Mouse (Mus musculus): ENCODE measurements around the gene Unc45b.
A peak's percentile ranks its signal among the peaks of the same experiment; 100 is the strongest.
"Not testable (repeated sequence)": the region's sequence is repeated elsewhere in the genome, so short reads cannot be mapped to it uniquely, and the experiment has no call there.

Gene Unc45b

GRCm38 (mm10) chr11:82897478-82897877 is 12.9 kb upstream of the Unc45b start:
- DNase-seq (ENCODE audit: low read depth, low spot score): no peak

GRCm38 (mm10) chr11:82899720-82900119 is 10.6 kb upstream of the Unc45b start:
- no peak for DNase-seq (ENCODE audit: low read depth, low spot score)

- DNase-seq (ENCODE audit: low read depth, low spot score): no peak
Observed at GRCm38 (mm10) chr11:82901606-82902310, 8.6 kb upstream of the Unc45b start.

- no peak for DNase-seq (ENCODE audit: low read depth, low spot score)
Observed at GRCm38 (mm10) chr11:82904952-82905351, 5.4 kb upstream of the Unc45b start.

GRCm38 (mm10) chr11:82905816-82906215 is 4.5 kb upstream of the Unc45b start:
- no peak for DNase-seq (ENCODE audit: low read depth, low spot score)

- DNase-seq (ENCODE audit: low read depth, low spot score): peak; percentile 87
Observed at GRCm38 (mm10) chr11:82907651-82908607, 2.4 kb upstream of the Unc45b start, which contains the start of gene Nle1. Nle1 (minus strand) TSS chr11:82908411.

GRCm38 (mm10) chr11:82908608-82908989 is 1.8 kb upstream of the Unc45b start:
- DNase-seq (ENCODE audit: low read depth, low spot score): no peak

GRCm38 (mm10) chr11:82910679-82911389 is 484 bp downstream of the Unc45b start:
- DNase-seq (ENCODE audit: low read depth, low spot score): no peak

- DNase-seq (ENCODE audit: low read depth, low spot score): peak; percentile 76
Observed at GRCm38 (mm10) chr11:82914711-82915352, 4.5 kb downstream of the Unc45b start.

GRCm38 (mm10) chr11:82920768-82921167 is 10.4 kb downstream of the Unc45b start:
- no peak for DNase-seq (ENCODE audit: low read depth, low spot score)

GRCm38 (mm10) chr11:82921691-82922090 is 11.3 kb downstream of the Unc45b start:
- DNase-seq (ENCODE audit: low read depth, low spot score): no peak

GRCm38 (mm10) chr11:82923910-82924309 is 13.6 kb downstream of the Unc45b start:
- DNase-seq (ENCODE audit: low read depth, low spot score): not testable (repeated sequence)

GRCm38 (mm10) chr11:82928897-82929632 is 18.7 kb downstream of the Unc45b start:
- DNase-seq (ENCODE audit: low read depth, low spot score): no peak

GRCm38 (mm10) chr11:82929633-82929950 is 19.2 kb downstream of the Unc45b start:
- no peak for DNase-seq (ENCODE audit: low read depth, low spot score)

GRCm38 (mm10) chr11:82930391-82930955 is 20.1 kb downstream of the Unc45b start:
- not testable (repeated sequence) for DNase-seq (ENCODE audit: low read depth, low spot score)

- DNase-seq (ENCODE audit: low read depth, low spot score): not testable (repeated sequence)
Observed at GRCm38 (mm10) chr11:82931161-82931560, 20.8 kb downstream of the Unc45b start.

GRCm38 (mm10) chr11:82931671-82932450 is 21.5 kb downstream of the Unc45b start:
- DNase-seq (ENCODE audit: low read depth, low spot score): not testable (repeated sequence)

- DNase-seq (ENCODE audit: low read depth, low spot score): no peak
Observed at GRCm38 (mm10) chr11:82933186-82933585, 22.8 kb downstream of the Unc45b start.

- DNase-seq (ENCODE audit: low read depth, low spot score): peak; percentile 22
Observed at GRCm38 (mm10) chr11:82943336-82943735, 33.0 kb downstream of the Unc45b start.

GRCm38 (mm10) chr11:82945636-82946035 is 35.3 kb downstream of the Unc45b start:
- DNase-seq (ENCODE audit: low read depth, low spot score): no peak
